Mouse (Mus musculus): Measurements from ENCODE around the gene Ccdc114. TPM values are rescaled to one million over a fixed set of nuclear protein-coding genes. Genes with fewer than 3 reads are reported as not detected.
"Not testable (repeated sequence)": the region's sequence is repeated elsewhere in the genome, so short reads cannot be mapped to it uniquely, and the experiment has no call there.

The Ccdc114 gene
- polyA plus RNA-seq (2012; rRNA removed), result 8.0 and 8.9 TPM in 2 replicates

DNA sequence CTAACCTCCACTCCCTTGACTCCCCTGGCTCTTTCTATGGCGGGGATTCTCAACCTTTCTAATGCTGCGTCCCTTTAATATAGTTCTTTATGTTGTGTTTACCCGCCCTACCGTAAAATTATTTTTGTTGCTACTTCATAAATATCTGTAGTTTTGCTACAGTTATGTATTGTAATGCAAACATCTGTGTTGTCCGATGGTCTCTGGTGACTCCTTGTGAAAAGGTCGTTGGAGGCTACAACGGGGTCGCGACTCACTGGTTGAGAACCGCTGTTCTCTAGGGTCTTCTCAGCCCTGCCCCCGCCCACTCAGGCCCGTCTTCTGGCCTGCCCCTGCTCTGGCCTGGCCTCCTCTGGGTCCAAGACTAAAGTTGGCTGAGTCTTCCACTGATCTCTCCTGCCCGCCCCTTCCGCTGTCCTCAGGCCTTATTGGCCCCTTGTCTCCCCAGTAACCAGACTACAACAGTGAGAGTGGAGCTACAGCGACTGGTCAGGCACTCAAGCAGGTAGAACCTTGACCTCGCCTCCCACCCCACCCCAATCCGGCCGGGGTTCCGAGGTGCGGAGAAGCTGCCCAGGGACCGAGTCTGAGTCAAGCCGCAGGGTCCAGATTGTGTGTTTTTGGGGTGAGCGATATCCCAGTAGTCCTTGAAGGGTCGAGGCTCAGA lies at the start of gene Ccdc114:
Gene Ccdc114, plus strand, starts transcription at position 311 of the 667 bp plus-strand sequence.
- Histone ChIP-seq H3K4me3 (ENCODE audit: low read depth, low read length) (peak within 1 kb of the TSS; percentile 61), H3K27ac (ENCODE audit: insufficient read depth, low read depth, low read length) (peak within 1 kb of the TSS; percentile 84), H3K4me1 (ENCODE audit: control insufficient read depth, insufficient read depth, insufficient read length, low read length) (peaks cover 23% of the 10 kb centered on the region), H3K27me3 (ENCODE audit: control insufficient read depth, insufficient read depth, low read length) (no peaks in the 10 kb centered on the region), H3K36me3 (ENCODE audit: control insufficient read depth, insufficient read depth, low read length) (no peaks in the 10 kb centered on the region)
- WGBS, result 7% methylated on average over 24 of the region's 24 CpGs
- TF ChIP-seq POLR2A (IDR thresholded peaks at IDR 0.05; ENCODE audit: low read depth, low read length) (peak; percentile 71), CTCF (IDR thresholded peaks at IDR 0.05; ENCODE audit: extremely low read depth, insufficient read length, insufficient replicate concordance, low read depth, low read length) (no peak)

DNA sequence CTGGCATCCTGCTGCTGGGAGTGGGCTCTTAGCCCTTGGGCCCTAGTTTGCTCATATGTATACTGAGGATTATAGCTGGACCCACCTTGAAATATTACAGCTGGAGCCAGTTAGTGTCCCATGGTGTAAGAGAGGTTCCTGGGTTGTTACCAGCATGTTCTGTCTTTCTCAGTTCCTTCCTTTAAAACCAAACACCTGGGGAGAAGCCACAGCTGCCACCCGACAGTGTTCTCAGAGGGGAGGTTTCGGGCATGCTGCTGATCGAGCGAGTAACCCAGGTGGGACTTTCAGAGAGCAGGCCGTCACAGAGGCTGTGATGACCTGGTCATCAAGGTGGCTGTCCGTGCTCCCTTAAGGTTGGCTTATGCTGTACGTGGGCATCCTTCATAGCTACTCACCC lies 47.0 kb upstream of the Ccdc114 start:
- Histone ChIP-seq H3K4me3 (ENCODE audit: low read depth, low read length) (no peak overlapping the region), H3K27ac (ENCODE audit: insufficient read depth, low read depth, low read length) (no peak overlapping the region), H3K4me1 (ENCODE audit: control insufficient read depth, insufficient read depth, insufficient read length, low read length) (peaks cover 14% of the 10 kb centered on the region; the same call in 1 of the 2 replicates), H3K36me3 (ENCODE audit: control insufficient read depth, insufficient read depth, low read length) (peaks cover 66% of the 10 kb centered on the region), H3K27me3 (ENCODE audit: control insufficient read depth, insufficient read depth, low read length) (peaks cover 4% of the 10 kb centered on the region; the same call in 1 of the 2 replicates)
- no peak for TF ChIP-seq POLR2A (IDR thresholded peaks at IDR 0.05; ENCODE audit: low read depth, low read length)
- no peak for TF ChIP-seq CTCF (IDR thresholded peaks at IDR 0.05; ENCODE audit: extremely low read depth, insufficient read length, insufficient replicate concordance, low read depth, low read length)
- 94% methylated on average over 7 of the region's 7 CpGs for WGBS

DNA sequence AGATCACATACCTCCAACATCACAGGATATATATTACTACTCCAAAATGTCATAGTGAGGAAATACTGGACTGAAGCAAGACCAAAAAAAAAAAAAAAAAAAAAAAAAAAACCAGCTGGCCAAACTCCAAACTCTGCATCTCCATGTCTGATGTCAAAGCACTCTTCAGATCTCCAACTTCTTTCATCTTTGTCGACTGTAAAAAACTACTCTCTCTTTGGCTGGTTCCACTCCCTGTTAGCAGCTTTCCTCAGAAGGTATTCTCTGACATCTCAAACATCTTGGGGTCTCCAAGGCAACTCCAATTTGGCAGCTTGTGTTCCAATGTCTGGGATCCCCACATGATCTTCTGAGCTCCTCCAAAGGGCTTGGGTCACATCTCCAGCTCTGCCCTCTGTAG lies 45.6 kb upstream of the Ccdc114 start, which contains the start of gene Grin2d:
Gene Grin2d, minus strand, starts transcription at position 101 of the 400 bp plus-strand sequence.
- not testable (repeated sequence) for H3K27ac ChIP-seq (ENCODE audit: insufficient read depth, low read depth, low read length); H3K27me3 ChIP-seq (ENCODE audit: control insufficient read depth, insufficient read depth, low read length); H3K4me3 ChIP-seq (ENCODE audit: low read depth, low read length)
- peaks cover 79% of the 10 kb centered on the region for H3K36me3 ChIP-seq (ENCODE audit: control insufficient read depth, insufficient read depth, low read length)
- 92% methylated on average over 1 of the region's 1 CpGs for WGBS
- H3K4me1 ChIP-seq (ENCODE audit: control insufficient read depth, insufficient read depth, insufficient read length, low read length), result peaks cover 14% of the 10 kb centered on the region; the same call in 1 of the 2 replicates

DNA sequence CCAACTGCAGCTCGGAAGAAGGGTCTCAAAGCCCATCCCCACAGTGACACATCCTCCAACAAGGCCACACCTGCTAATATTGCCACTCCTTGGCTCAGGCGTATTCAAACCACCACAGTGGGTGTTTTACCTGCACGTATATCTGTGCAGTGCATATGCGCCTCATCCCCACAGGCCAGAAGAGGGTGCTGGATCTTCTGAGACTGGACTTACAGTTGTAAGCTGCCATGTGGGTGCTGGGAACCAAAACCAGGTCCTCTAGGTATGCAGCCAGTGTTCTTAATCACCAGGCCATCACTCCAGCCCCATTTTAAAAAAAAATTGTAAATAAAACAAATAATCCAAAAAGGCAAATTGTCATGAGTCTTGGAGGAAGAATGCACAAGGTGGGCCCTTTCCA lies 43.3 kb upstream of the Ccdc114 start:
- TF ChIP-seq CTCF (IDR thresholded peaks at IDR 0.05; ENCODE audit: extremely low read depth, insufficient read length, insufficient replicate concordance, low read depth, low read length) (no peak), POLR2A (IDR thresholded peaks at IDR 0.05; ENCODE audit: low read depth, low read length) (no peak)
- Histone ChIP-seq H3K4me3 (ENCODE audit: low read depth, low read length) (no peak overlapping the region), H3K36me3 (ENCODE audit: control insufficient read depth, insufficient read depth, low read length) (peaks cover 85% of the 10 kb centered on the region), H3K27me3 (ENCODE audit: control insufficient read depth, insufficient read depth, low read length) (no peaks in the 10 kb centered on the region), H3K27ac (ENCODE audit: insufficient read depth, low read depth, low read length) (no peak overlapping the region), H3K4me1 (ENCODE audit: control insufficient read depth, insufficient read depth, insufficient read length, low read length) (no peaks in the 10 kb centered on the region)
- 98% methylated on average over 4 of the region's 4 CpGs for WGBS

DNA sequence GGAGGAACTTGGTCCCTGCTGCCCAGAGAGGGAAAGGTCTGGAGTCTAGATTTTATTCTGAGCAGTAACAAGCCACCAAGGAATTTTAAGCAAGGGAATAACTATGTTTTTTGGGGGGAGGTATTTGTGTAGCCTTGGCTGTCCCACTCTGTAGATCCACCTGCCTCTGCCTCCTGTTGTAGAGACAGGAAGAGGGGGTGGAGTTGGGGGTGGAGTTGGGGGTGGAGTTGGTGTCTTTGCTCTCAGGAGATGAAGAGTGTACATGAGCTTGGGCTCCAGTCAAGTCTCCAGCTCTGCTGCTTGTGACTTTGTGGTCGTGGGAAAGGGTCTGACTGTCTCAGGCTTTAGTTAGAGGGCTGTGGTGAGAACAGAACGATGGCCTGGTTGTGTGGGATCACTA lies 42.9 kb upstream of the Ccdc114 start:
- no peaks in the 10 kb centered on the region for H3K4me1 ChIP-seq (ENCODE audit: control insufficient read depth, insufficient read depth, insufficient read length, low read length)
- no peak for TF ChIP-seq POLR2A (IDR thresholded peaks at IDR 0.05; ENCODE audit: low read depth, low read length)
- no peak overlapping the region for H3K27ac ChIP-seq (ENCODE audit: insufficient read depth, low read depth, low read length)
- no peaks in the 10 kb centered on the region for H3K27me3 ChIP-seq (ENCODE audit: control insufficient read depth, insufficient read depth, low read length)
- H3K36me3 ChIP-seq (ENCODE audit: control insufficient read depth, insufficient read depth, low read length), result peaks cover 81% of the 10 kb centered on the region
- 91% methylated on average over 2 of the region's 2 CpGs for WGBS
- H3K4me3 ChIP-seq (ENCODE audit: low read depth, low read length), result no peak overlapping the region

DNA sequence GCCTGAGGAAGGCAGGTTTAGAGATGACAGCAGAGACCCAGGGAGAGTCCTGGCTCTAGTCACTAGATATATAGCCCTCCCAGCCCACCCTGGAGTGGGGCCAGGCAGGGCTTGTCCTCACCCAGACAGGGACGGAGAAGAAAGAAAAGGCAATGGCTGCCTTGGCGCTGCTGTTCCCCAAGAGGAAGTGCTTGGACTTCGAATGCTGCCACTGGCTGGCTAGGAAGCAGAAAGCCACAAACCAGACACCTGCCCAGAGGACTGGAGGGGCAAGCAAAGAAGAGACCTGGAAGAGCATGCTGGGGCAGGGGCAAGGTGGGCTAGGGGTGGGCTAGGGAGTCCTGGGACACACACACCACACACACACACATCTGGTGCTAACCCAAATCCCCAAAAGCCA lies 36.6 kb upstream of the Ccdc114 start:
- peaks cover 29% of the 10 kb centered on the region for H3K36me3 ChIP-seq (ENCODE audit: control insufficient read depth, insufficient read depth, low read length)
- no peaks in the 10 kb centered on the region for H3K4me1 ChIP-seq (ENCODE audit: control insufficient read depth, insufficient read depth, insufficient read length, low read length)
- WGBS, result 32% methylated on average over 3 of the region's 3 CpGs
- H3K27ac ChIP-seq (ENCODE audit: insufficient read depth, low read depth, low read length), result no peak overlapping the region
- no peak for TF ChIP-seq CTCF (IDR thresholded peaks at IDR 0.05; ENCODE audit: extremely low read depth, insufficient read length, insufficient replicate concordance, low read depth, low read length)
- no peak for TF ChIP-seq POLR2A (IDR thresholded peaks at IDR 0.05; ENCODE audit: low read depth, low read length)
- no peaks in the 10 kb centered on the region for H3K27me3 ChIP-seq (ENCODE audit: control insufficient read depth, insufficient read depth, low read length)
- H3K4me3 ChIP-seq (ENCODE audit: low read depth, low read length), result no peak overlapping the region

DNA sequence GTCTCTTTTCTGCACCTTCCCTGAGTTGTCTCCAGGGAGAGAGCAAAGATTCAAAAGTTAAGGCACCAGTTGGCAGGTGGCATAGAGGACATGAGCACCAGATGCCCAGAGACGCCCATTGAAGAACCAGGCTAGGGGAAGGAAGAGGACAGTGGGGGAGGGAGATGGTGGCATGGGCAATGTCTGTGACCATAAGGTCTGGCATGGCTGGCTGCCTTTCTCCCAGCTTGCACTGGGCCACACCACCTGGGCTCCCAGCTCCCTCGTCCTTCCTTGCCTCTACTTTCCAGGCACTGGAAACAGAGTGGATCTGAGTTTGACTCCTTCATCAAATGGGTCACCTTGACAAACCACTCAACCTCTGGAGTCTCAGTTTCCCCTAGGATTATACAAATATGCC lies 31.2 kb upstream of the Ccdc114 start:
- 75% methylated on average over 2 of the region's 2 CpGs for WGBS
- no peak overlapping the region for H3K4me3 ChIP-seq (ENCODE audit: low read depth, low read length)
- no peak overlapping the region for H3K27ac ChIP-seq (ENCODE audit: insufficient read depth, low read depth, low read length)
- H3K27me3 ChIP-seq (ENCODE audit: control insufficient read depth, insufficient read depth, low read length), result no peaks in the 10 kb centered on the region
- no peaks in the 10 kb centered on the region for H3K36me3 ChIP-seq (ENCODE audit: control insufficient read depth, insufficient read depth, low read length)
- TF ChIP-seq POLR2A (IDR thresholded peaks at IDR 0.05; ENCODE audit: low read depth, low read length) (no peak), CTCF (IDR thresholded peaks at IDR 0.05; ENCODE audit: extremely low read depth, insufficient read length, insufficient replicate concordance, low read depth, low read length) (no peak)
- H3K4me1 ChIP-seq (ENCODE audit: control insufficient read depth, insufficient read depth, insufficient read length, low read length), result peaks cover 3% of the 10 kb centered on the region

Measured in small intestine, adult 2 months (tissue).